ENCODE assay signal across 8 mouse cellular contexts in genomic region chr6:140193084-140193939, GRCm38 (mm10).
DNase-seq lines count a peak whose midpoint lies in the region; ATAC-seq and TF ChIP-seq lines count a peak whose summit lies in the region.

No protein-coding gene starts in this region.

- no peak overlapping the region for H3K4me3 ChIP-seq in forebrain, embryonic 11.5 days (ENCODE audit: low read depth, low read length)
- no peak overlapping the region for H3K4me3 ChIP-seq in forebrain, embryonic 13.5 days
- H3K4me3 ChIP-seq in gastrocnemius, adult 2 months: no peak overlapping the region
- H3K4me3 ChIP-seq in hindbrain, embryonic 16.5 days (ENCODE audit: low read length): no peak overlapping the region
- H3K4me3 ChIP-seq in midbrain, embryonic 12.5 days: no peak overlapping the region

- ATAC-seq in forebrain, embryonic 11.5 days (replicated peaks; ENCODE audit: low FRiP score): no peak
- ATAC-seq in forebrain, embryonic 13.5 days: no peak
- peak; percentile 70 for ATAC-seq in hindbrain, embryonic 16.5 days
- peak; percentile 39; the same call in 1 of the 2 replicates for ATAC-seq in midbrain, embryonic 12.5 days (ENCODE audit: low FRiP score, low read depth)

- no peaks in the 10 kb centered on the region for H3K9me3 ChIP-seq in forebrain, embryonic 11.5 days (ENCODE audit: control insufficient read depth, low read length)
- H3K9me3 ChIP-seq in forebrain, embryonic 13.5 days (replicated peaks): no peaks in the 10 kb centered on the region
- no peaks in the 10 kb centered on the region for H3K9me3 ChIP-seq in hindbrain, embryonic 16.5 days (ENCODE audit: control insufficient read depth, low read length)
- no peaks in the 10 kb centered on the region for H3K9me3 ChIP-seq in midbrain, embryonic 12.5 days

- no peaks in the 10 kb centered on the region for H3K36me3 ChIP-seq in forebrain, embryonic 11.5 days (ENCODE audit: control insufficient read depth, insufficient read depth, low read length)
- no peaks in the 10 kb centered on the region for H3K36me3 ChIP-seq in forebrain, embryonic 13.5 days (ENCODE audit: poor library complexity, severe bottlenecking)
- H3K36me3 ChIP-seq in hindbrain, embryonic 16.5 days (ENCODE audit: control insufficient read depth, insufficient read depth, low read length): no peaks in the 10 kb centered on the region
- no peaks in the 10 kb centered on the region for H3K36me3 ChIP-seq in midbrain, embryonic 12.5 days

- H3K4me1 ChIP-seq in forebrain, embryonic 11.5 days (replicated peaks; ENCODE audit: control insufficient read depth, insufficient read depth, low read length): no peaks in the 10 kb centered on the region
- no peaks in the 10 kb centered on the region for H3K4me1 ChIP-seq in forebrain, embryonic 13.5 days
- H3K4me1 ChIP-seq in hindbrain, embryonic 16.5 days (ENCODE audit: control insufficient read depth, insufficient read depth, low read depth, low read length): peaks cover 9% of the 10 kb centered on the region
- H3K4me1 ChIP-seq in midbrain, embryonic 12.5 days: peaks cover 6% of the 10 kb centered on the region; the same call in 1 of the 2 replicates

- H3K4me2 ChIP-seq in forebrain, embryonic 11.5 days (ENCODE audit: low read depth, low read length, severe bottlenecking): no peak overlapping the region
- no peak overlapping the region for H3K4me2 ChIP-seq in forebrain, embryonic 13.5 days
- H3K4me2 ChIP-seq in hindbrain, embryonic 16.5 days (ENCODE audit: low read length): no peak overlapping the region
- peak overlapping the region; percentile 19; the same call in 1 of the 2 replicates for H3K4me2 ChIP-seq in midbrain, embryonic 12.5 days (replicated peaks)

- TF ChIP-seq CTCF in gastrocnemius, adult 2 months (IDR thresholded peaks at IDR 0.05): no peak

- WGBS in forebrain, embryonic 11.5 days: 48% methylated on average over 9 of the region's 9 CpGs
- 42% methylated on average over 9 of the region's 9 CpGs for WGBS in forebrain, embryonic 13.5 days
- 13% methylated on average over 9 of the region's 9 CpGs for WGBS in hindbrain, embryonic 16.5 days
- 22% methylated on average over 9 of the region's 9 CpGs for WGBS in midbrain, embryonic 12.5 days

- DNase-seq in forebrain, embryonic 11.5 days (ENCODE audit: low spot score): peak; percentile 50
- DNase-seq in Muller cell, postnatal 12 days (ENCODE audit: inconsistent ontology term): peak; percentile 8
- peak; percentile 76 for DNase-seq in gastrocnemius, adult 2 months
- no peak for DNase-seq in thymus, postnatal 36 days
- DNase-seq in thymus, postnatal 0 days (ENCODE audit: low spot score): no peak

- no peak overlapping the region for H3K27ac ChIP-seq in forebrain, embryonic 11.5 days (ENCODE audit: low read depth, low read length)
- no peak overlapping the region for H3K27ac ChIP-seq in forebrain, embryonic 13.5 days
- H3K27ac ChIP-seq in gastrocnemius, adult 2 months: peak overlapping the region; percentile 51
- no peak overlapping the region for H3K27ac ChIP-seq in hindbrain, embryonic 16.5 days (ENCODE audit: low read depth, low read length)
- no peak overlapping the region for H3K27ac ChIP-seq in midbrain, embryonic 12.5 days (replicated peaks)

- H3K9ac ChIP-seq in forebrain, embryonic 11.5 days (ENCODE audit: low read length): no peak overlapping the region
- H3K9ac ChIP-seq in forebrain, embryonic 13.5 days: no peak overlapping the region
- no peak overlapping the region for H3K9ac ChIP-seq in hindbrain, embryonic 16.5 days (ENCODE audit: low read depth, low read length)
- H3K9ac ChIP-seq in midbrain, embryonic 12.5 days (replicated peaks): no peak overlapping the region

- intact Hi-C loops in gastrocnemius, adult 2 months (cut with DNase I): no loop called here

- no peaks in the 10 kb centered on the region for H3K27me3 ChIP-seq in forebrain, embryonic 11.5 days (ENCODE audit: control insufficient read depth, insufficient read depth, low read length)
- H3K27me3 ChIP-seq in forebrain, embryonic 13.5 days: no peaks in the 10 kb centered on the region
- no peaks in the 10 kb centered on the region for H3K27me3 ChIP-seq in hindbrain, embryonic 16.5 days (replicated peaks; ENCODE audit: control insufficient read depth, insufficient read depth, low read length)
- H3K27me3 ChIP-seq in midbrain, embryonic 12.5 days: no peaks in the 10 kb centered on the region

Comparison
In these comparisons a context has a peak if more than half of its experiments do, and no peak if none do; other contexts are left out.
1. ATAC-seq: peak in hindbrain, embryonic 16.5 days (single experiment) and midbrain, embryonic 12.5 days (single experiment); none in forebrain, embryonic 11.5 days (single experiment) and forebrain, embryonic 13.5 days (single experiment).
2. DNase-seq: peak in forebrain, embryonic 11.5 days (single experiment), Muller cell, postnatal 12 days (single experiment) and gastrocnemius, adult 2 months (single experiment); none in thymus, postnatal 36 days (0 of 2) and thymus, postnatal 0 days (single experiment).